Mouse (Mus musculus) hindbrain, embryonic 15.5 days (tissue): ENCODE data around the gene B3galt4. TPM values are rescaled to one million over a fixed set of nuclear protein-coding genes. Genes with fewer than 3 reads are reported as not detected.

Experiments
- ATAC-seq: fragments of 200-750 bp; cut with Nextera tagmentation; 2 replicates; pipeline ENCODE4 v1.8.0; 2017; ENCODE audit warnings: low read depth, moderate number of reproducible peaks, moderate TSS enrichment; ENCODE audit not compliant: low FRiP score
- H3K27ac ChIP-seq: fragments of 300-500 bp; sonication (generic); replicated peaks from 2 replicates; pipeline ENCODE4 v1.5.1; 2015; ENCODE audit warnings: mild to moderate bottlenecking, inconsistent platforms
- H3K27me3 ChIP-seq: fragments of 300-500 bp; sonication (generic); 2 replicates; pipeline ENCODE4 v1.6.1; 2015; ENCODE audit warnings: control low read depth, inconsistent platforms
- H3K36me3 ChIP-seq: fragments of 300-500 bp; sonication (generic); 2 replicates; pipeline ENCODE4 v1.6.1; 2015; ENCODE audit warnings: control low read depth, inconsistent platforms
- H3K4me1 ChIP-seq: fragments of 300-500 bp; sonication (generic); replicated peaks from 2 replicates; pipeline ENCODE4 v1.6.1; 2015; ENCODE audit warnings: control low read depth, inconsistent platforms
- H3K4me2 ChIP-seq: fragments of 300-500 bp; sonication (generic); 2 replicates; pipeline ENCODE4 v1.6.1; 2015; ENCODE audit warnings: moderate library complexity, mild to moderate bottlenecking, inconsistent platforms
- H3K4me3 ChIP-seq: fragments of 300-500 bp; sonication (generic); 2 replicates; pipeline ENCODE4 v1.5.1; 2015; ENCODE audit warnings: mild to moderate bottlenecking, inconsistent platforms
- H3K9ac ChIP-seq: fragments of 300-500 bp; sonication (generic); 2 replicates; pipeline ENCODE4 v1.6.1; 2015; ENCODE audit warnings: inconsistent platforms
- H3K9me3 ChIP-seq: fragments of 300-500 bp; sonication (generic); 2 replicates; pipeline ENCODE4 v1.6.1; 2016; ENCODE audit warnings: control low read depth, inconsistent platforms
- WGBS: fragments of 180-500 bp; shearing (Covaris S2); methylation state at CpG from one replicate; pipeline ENCODE4 v1.1.7; 2015; 5-methylcytosine and 5-hydroxymethylcytosine counted together
- polyA plus RNA-seq: library from polyadenylated mRNA; unstranded; fragments of >200 nt; fragmentation: Nextera tagmentation; extraction: Ambion mirVana; gene quantifications from 2 replicates; pipeline ENCODE4 v1.2.1, GENCODE M21; 2015

Gene B3galt4
- polyA plus RNA-seq, 1 experiment from 2014 or later = 14.1 TPM

GRCm38 (mm10) chr17:33936993-33937392, 14.3 kb downstream of the B3galt4 start:
- no peaks in the 10 kb centered on the region for H3K27me3 ChIP-seq
- 88% methylated on average over 15 of the region's 15 CpGs for WGBS
- peaks cover 23% of the 10 kb centered on the region for H3K4me1 ChIP-seq
- peaks cover 14% of the 10 kb centered on the region; the same call in 1 of the 2 replicates for H3K36me3 ChIP-seq
- no peak overlapping the region for H3K27ac ChIP-seq
- ATAC-seq = no peak
- no peaks in the 10 kb centered on the region for H3K9me3 ChIP-seq
- H3K9ac ChIP-seq = no peak overlapping the region
- no peak overlapping the region for H3K4me2 ChIP-seq
- H3K4me3 ChIP-seq = no peak overlapping the region

GRCm38 (mm10) chr17:33935422-33936055, 15.7 kb downstream of the B3galt4 start:
- Histone ChIP-seq H3K36me3 (peaks cover 14% of the 10 kb centered on the region; the same call in 1 of the 2 replicates), H3K27ac (no peak overlapping the region), H3K4me2 (no peak overlapping the region), H3K4me3 (no peak overlapping the region), H3K9ac (no peak overlapping the region), H3K9me3 (no peaks in the 10 kb centered on the region), H3K4me1 (peaks cover 22% of the 10 kb centered on the region), H3K27me3 (no peaks in the 10 kb centered on the region)
- ATAC-seq = no peak
- 88% methylated on average over 21 of the region's 21 CpGs for whole genome bisulfite sequencing

- Histone ChIP-seq H3K4me2 (no peak overlapping the region), H3K36me3 (peaks cover 14% of the 10 kb centered on the region; the same call in 1 of the 2 replicates), H3K4me3 (no peak overlapping the region), H3K9me3 (no peaks in the 10 kb centered on the region), H3K4me1 (peaks cover 26% of the 10 kb centered on the region), H3K9ac (no peak overlapping the region), H3K27me3 (no peaks in the 10 kb centered on the region), H3K27ac (no peak overlapping the region)
- no peak for ATAC-seq
- 91% methylated on average over 15 of the region's 15 CpGs for whole genome bisulfite sequencing
Observed at GRCm38 (mm10) chr17:33932970-33933369, 18.3 kb downstream of the B3galt4 start.

- no peak for ATAC-seq
- Histone ChIP-seq H3K4me3 (no peak overlapping the region), H3K27me3 (no peaks in the 10 kb centered on the region), H3K9ac (no peak overlapping the region), H3K4me1 (peaks cover 29% of the 10 kb centered on the region), H3K9me3 (no peaks in the 10 kb centered on the region), H3K36me3 (peaks cover 17% of the 10 kb centered on the region; the same call in 1 of the 2 replicates), H3K27ac (no peak overlapping the region), H3K4me2 (no peak overlapping the region)
- WGBS = 93% methylated on average over 14 of the region's 14 CpGs
Observed at GRCm38 (mm10) chr17:33932448-33932847, 18.8 kb downstream of the B3galt4 start.

GRCm38 (mm10) chr17:33931947-33932346, 19.3 kb downstream of the B3galt4 start:
- H3K36me3 ChIP-seq = peaks cover 14% of the 10 kb centered on the region; the same call in 1 of the 2 replicates
- no peak overlapping the region for H3K9ac ChIP-seq
- no peaks in the 10 kb centered on the region for H3K9me3 ChIP-seq
- ATAC-seq = no peak
- peak overlapping the region; percentile 99; the same call in 1 of the 2 replicates for H3K4me2 ChIP-seq
- no peak overlapping the region for H3K27ac ChIP-seq
- WGBS = 94% methylated on average over 11 of the region's 11 CpGs
- peaks cover 29% of the 10 kb centered on the region for H3K4me1 ChIP-seq
- H3K27me3 ChIP-seq = no peaks in the 10 kb centered on the region
- no peak overlapping the region for H3K4me3 ChIP-seq

- ATAC-seq = no peak
- Histone ChIP-seq H3K9me3 (no peaks in the 10 kb centered on the region), H3K4me3 (peak overlapping the region; percentile 93), H3K27me3 (no peaks in the 10 kb centered on the region), H3K4me2 (peak overlapping the region; percentile 99), H3K9ac (peak overlapping the region; percentile 88), H3K4me1 (peaks cover 29% of the 10 kb centered on the region), H3K36me3 (0 out of 2 replicates have a peak, but pooled peaks cover 10% of the 10 kb centered on the region), H3K27ac (peak overlapping the region; percentile 7; the same call in 1 of the 2 replicates)
- WGBS = 43% methylated on average over 18 of the region's 18 CpGs
Observed at GRCm38 (mm10) chr17:33931159-33931866, 20.0 kb downstream of the B3galt4 start.

- Histone ChIP-seq H3K27ac (peak overlapping the region; percentile 97), H3K36me3 (0 out of 2 replicates have a peak, but pooled peaks cover 10% of the 10 kb centered on the region), H3K4me2 (peak overlapping the region; percentile 99), H3K4me1 (peaks cover 29% of the 10 kb centered on the region), H3K9ac (peak overlapping the region; percentile 88), H3K4me3 (peak overlapping the region; percentile 93), H3K27me3 (no peaks in the 10 kb centered on the region), H3K9me3 (no peaks in the 10 kb centered on the region)
- peak; percentile 16; the same call in 1 of the 2 replicates for ATAC-seq
- under 1% methylated on average over 40 of the region's 45 CpGs for WGBS
Observed at GRCm38 (mm10) chr17:33930280-33931158, 20.8 kb downstream of the B3galt4 start.

GRCm38 (mm10) chr17:33929371-33930279, 21.7 kb downstream of the B3galt4 start, which contains the start of gene Rgl2:
TSS of gene Rgl2 (plus strand) at chr17:33929543.
- peaks cover 29% of the 10 kb centered on the region for H3K4me1 ChIP-seq
- peak within 1 kb of the TSS; percentile 88 for H3K9ac ChIP-seq
- H3K4me3 ChIP-seq = peak within 1 kb of the TSS; percentile 93
- peak within 1 kb of the TSS; percentile 97 for H3K27ac ChIP-seq
- H3K36me3 ChIP-seq = 0 out of 2 replicates have a peak, but pooled peaks cover 10% of the 10 kb centered on the region
- under 1% methylated on average over 75 of the region's 80 CpGs for WGBS
- peak within 1 kb of the TSS; percentile 99 for H3K4me2 ChIP-seq
- H3K9me3 ChIP-seq = no peaks in the 10 kb centered on the region
- ATAC-seq = peak; percentile 85
- no peaks in the 10 kb centered on the region for H3K27me3 ChIP-seq

GRCm38 (mm10) chr17:33928251-33928947, 22.9 kb downstream of the B3galt4 start:
- WGBS = 63% methylated on average over 21 of the region's 21 CpGs
- H3K27ac ChIP-seq = peak overlapping the region; percentile 97; the same call in 1 of the 2 replicates
- no peaks in the 10 kb centered on the region for H3K27me3 ChIP-seq
- H3K4me2 ChIP-seq = peak overlapping the region; percentile 99
- H3K9me3 ChIP-seq = no peaks in the 10 kb centered on the region
- H3K36me3 ChIP-seq = 0 out of 2 replicates have a peak, but pooled peaks cover 9% of the 10 kb centered on the region
- ATAC-seq = no peak
- peak overlapping the region; percentile 74 for H3K9ac ChIP-seq
- H3K4me3 ChIP-seq = peak overlapping the region; percentile 93
- H3K4me1 ChIP-seq = peaks cover 29% of the 10 kb centered on the region

GRCm38 (mm10) chr17:33926207-33926932, 24.9 kb downstream of the B3galt4 start:
- WGBS = 78% methylated on average over 17 of the region's 17 CpGs
- Histone ChIP-seq H3K4me3 (no peak overlapping the region), H3K9me3 (no peaks in the 10 kb centered on the region), H3K27ac (no peak overlapping the region), H3K4me2 (no peak overlapping the region), H3K27me3 (no peaks in the 10 kb centered on the region), H3K36me3 (0 out of 2 replicates have a peak, but pooled peaks cover 8% of the 10 kb centered on the region), H3K9ac (no peak overlapping the region), H3K4me1 (peaks cover 27% of the 10 kb centered on the region)
- no peak for ATAC-seq
